Mouse (Mus musculus): ENCODE results near the gene Klf12. TPM values are rescaled to one million over a fixed set of nuclear protein-coding genes. Genes with fewer than 3 reads are reported as not detected.

Klf12 gene
- polyA plus RNA-seq, 2 experiments, result 2.8 to 3.2 TPM

- H3K4me1 ChIP-seq (replicated peaks; ENCODE audit: control insufficient read depth in 2 of 2, insufficient read depth in 2 of 2, low read length in 1 of 2), result no peaks in the 10 kb centered on the region
- no peak for DNase-seq (ENCODE audit: low read depth in 3 of 3, low spot score in 3 of 3)
- no peak overlapping the region for H3K27ac ChIP-seq
- no peaks in the 10 kb centered on the region for H3K9me3 ChIP-seq (ENCODE audit: control insufficient read depth, low read length)
- no peak overlapping the region for H3K9ac ChIP-seq (replicated peaks)
- H3K4me3 ChIP-seq (ENCODE audit: insufficient read depth in 1 of 2, low read depth in 2 of 2, low read length in 2 of 2), result no peak overlapping the region
- no peaks in the 10 kb centered on the region for H3K36me3 ChIP-seq (replicated peaks; ENCODE audit: control insufficient read depth, insufficient read depth, low read depth)
- no peak for TF ChIP-seq EP300 (IDR thresholded peaks at IDR 0.05; ENCODE audit: low read depth)
- TF ChIP-seq CTCF (IDR thresholded peaks at IDR 0.05; ENCODE audit: low read depth), result no peak
- ATAC-seq (ENCODE audit: insufficient read depth), result no peak
- 48% methylated on average over 5 of the region's 5 CpGs for WGBS (ENCODE audit: insufficient replicate concordance)
- H3K4me2 ChIP-seq (ENCODE audit: low read depth), result no peak overlapping the region
- no peaks in the 10 kb centered on the region for H3K27me3 ChIP-seq (ENCODE audit: control insufficient read depth, insufficient read depth, low read length)
Observed at GRCm38 (mm10) chr14:100068715-100069114, 215.8 kb downstream of the Klf12 start.

GRCm38 (mm10) chr14:100062516-100062915 is 222.0 kb downstream of the Klf12 start:
- no peaks in the 10 kb centered on the region for H3K4me1 ChIP-seq (replicated peaks; ENCODE audit: control insufficient read depth in 2 of 2, insufficient read depth in 2 of 2, low read length in 1 of 2)
- TF ChIP-seq EP300 (IDR thresholded peaks at IDR 0.05; ENCODE audit: low read depth), result no peak
- no peak for TF ChIP-seq CTCF (IDR thresholded peaks at IDR 0.05; ENCODE audit: low read depth)
- ATAC-seq (ENCODE audit: insufficient read depth) (no peak), DNase-seq (ENCODE audit: low read depth in 3 of 3, low spot score in 3 of 3) (no peak)
- H3K9ac ChIP-seq (replicated peaks), result no peak overlapping the region
- H3K4me2 ChIP-seq (ENCODE audit: low read depth), result no peak overlapping the region
- H3K27me3 ChIP-seq (ENCODE audit: control insufficient read depth, insufficient read depth, low read length), result no peaks in the 10 kb centered on the region
- H3K4me3 ChIP-seq (ENCODE audit: insufficient read depth in 1 of 2, low read depth in 2 of 2, low read length in 2 of 2), result no peak overlapping the region
- no peaks in the 10 kb centered on the region for H3K9me3 ChIP-seq (ENCODE audit: control insufficient read depth, low read length)
- WGBS (ENCODE audit: insufficient replicate concordance), result 81% methylated on average over 1 of the region's 1 CpGs
- H3K27ac ChIP-seq, result no peak overlapping the region
- H3K36me3 ChIP-seq (replicated peaks; ENCODE audit: control insufficient read depth, insufficient read depth, low read depth), result no peaks in the 10 kb centered on the region

- Histone ChIP-seq H3K27ac (no peak overlapping the region), H3K4me2 (ENCODE audit: low read depth) (no peak overlapping the region), H3K4me3 (ENCODE audit: insufficient read depth in 1 of 2, low read depth in 2 of 2, low read length in 2 of 2) (no peak overlapping the region), H3K27me3 (ENCODE audit: control insufficient read depth, insufficient read depth, low read length) (no peaks in the 10 kb centered on the region), H3K9ac (replicated peaks) (no peak overlapping the region), H3K36me3 (replicated peaks; ENCODE audit: control insufficient read depth, insufficient read depth, low read depth) (no peaks in the 10 kb centered on the region), H3K4me1 (replicated peaks; ENCODE audit: control insufficient read depth in 2 of 2, insufficient read depth in 2 of 2, low read length in 1 of 2) (no peaks in the 10 kb centered on the region), H3K9me3 (ENCODE audit: control insufficient read depth, low read length) (no peaks in the 10 kb centered on the region)
- WGBS (ENCODE audit: insufficient replicate concordance), result 43% methylated on average over 2 of the region's 2 CpGs
- DNase-seq (ENCODE audit: low read depth in 3 of 3, low spot score in 3 of 3) (no peak), ATAC-seq (ENCODE audit: insufficient read depth) (no peak)
- TF ChIP-seq EP300 (IDR thresholded peaks at IDR 0.05; ENCODE audit: low read depth), result no peak
- no peak for TF ChIP-seq CTCF (IDR thresholded peaks at IDR 0.05; ENCODE audit: low read depth)
Observed at GRCm38 (mm10) chr14:100054150-100054549, 230.3 kb downstream of the Klf12 start.

DNA sequence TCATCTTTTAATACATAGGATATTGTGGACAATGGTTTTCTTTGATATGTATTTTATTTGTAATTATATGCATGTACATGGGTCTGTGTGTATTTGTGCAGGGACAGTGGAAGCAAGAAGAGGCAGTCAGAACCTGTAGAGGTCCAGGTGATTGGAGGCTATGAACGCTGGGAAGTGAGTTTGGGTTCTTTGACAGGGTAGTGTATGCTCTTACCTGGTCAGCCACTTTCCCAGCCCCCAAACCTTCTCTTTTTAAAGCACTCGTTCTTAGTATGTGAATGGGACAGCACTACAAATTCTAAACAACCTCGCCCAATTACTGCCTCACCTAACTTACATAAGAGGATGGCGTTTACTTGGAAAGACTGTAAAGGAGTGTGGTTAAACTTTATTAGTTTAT is 231.0 kb downstream of the Klf12 start:
- no peak overlapping the region for H3K4me2 ChIP-seq (ENCODE audit: low read depth)
- no peaks in the 10 kb centered on the region for H3K36me3 ChIP-seq (replicated peaks; ENCODE audit: control insufficient read depth, insufficient read depth, low read depth)
- TF ChIP-seq EP300 (IDR thresholded peaks at IDR 0.05; ENCODE audit: low read depth) (no peak), CTCF (IDR thresholded peaks at IDR 0.05; ENCODE audit: low read depth) (no peak)
- H3K27me3 ChIP-seq (ENCODE audit: control insufficient read depth, insufficient read depth, low read length), result no peaks in the 10 kb centered on the region
- H3K9me3 ChIP-seq (ENCODE audit: control insufficient read depth, low read length), result no peaks in the 10 kb centered on the region
- H3K9ac ChIP-seq (replicated peaks), result no peak overlapping the region
- DNase-seq (ENCODE audit: low read depth in 3 of 3, low spot score in 3 of 3) (no peak), ATAC-seq (ENCODE audit: insufficient read depth) (no peak)
- 56% methylated on average over 4 of the region's 4 CpGs for WGBS (ENCODE audit: insufficient replicate concordance)
- H3K4me1 ChIP-seq (replicated peaks; ENCODE audit: control insufficient read depth in 2 of 2, insufficient read depth in 2 of 2, low read length in 1 of 2), result no peaks in the 10 kb centered on the region
- H3K27ac ChIP-seq, result no peak overlapping the region
- no peak overlapping the region for H3K4me3 ChIP-seq (ENCODE audit: insufficient read depth in 1 of 2, low read depth in 2 of 2, low read length in 2 of 2)

GRCm38 (mm10) chr14:100052876-100053275 is 231.6 kb downstream of the Klf12 start:
- no peaks in the 10 kb centered on the region for H3K27me3 ChIP-seq (ENCODE audit: control insufficient read depth, insufficient read depth, low read length)
- no peaks in the 10 kb centered on the region for H3K36me3 ChIP-seq (replicated peaks; ENCODE audit: control insufficient read depth, insufficient read depth, low read depth)
- no peak overlapping the region for H3K9ac ChIP-seq (replicated peaks)
- no peak overlapping the region for H3K27ac ChIP-seq
- TF ChIP-seq CTCF (IDR thresholded peaks at IDR 0.05; ENCODE audit: low read depth), result no peak
- TF ChIP-seq EP300 (IDR thresholded peaks at IDR 0.05; ENCODE audit: low read depth), result no peak
- no peaks in the 10 kb centered on the region for H3K9me3 ChIP-seq (ENCODE audit: control insufficient read depth, low read length)
- ATAC-seq (ENCODE audit: insufficient read depth) (no peak), DNase-seq (ENCODE audit: low read depth in 3 of 3, low spot score in 3 of 3) (no peak)
- no peak overlapping the region for H3K4me3 ChIP-seq (ENCODE audit: insufficient read depth in 1 of 2, low read depth in 2 of 2, low read length in 2 of 2)
- no peaks in the 10 kb centered on the region for H3K4me1 ChIP-seq (replicated peaks; ENCODE audit: control insufficient read depth in 2 of 2, insufficient read depth in 2 of 2, low read length in 1 of 2)
- WGBS (ENCODE audit: insufficient replicate concordance), result 43% methylated on average over 2 of the region's 2 CpGs
- no peak overlapping the region for H3K4me2 ChIP-seq (ENCODE audit: low read depth)
